Mouse (Mus musculus) forebrain, embryonic 14.5 days (tissue): ENCODE results near the gene 9930021J03Rik. TPM values are rescaled to one million over a fixed set of nuclear protein-coding genes. Genes with fewer than 3 reads are reported as not detected.
A peak's percentile ranks its signal among the peaks of the same experiment; 100 is the strongest.

ENCODE experiments used
- ATAC-seq: fragments of 200-750 bp; cut with Nextera tagmentation; 2 replicates; pipeline ENCODE4 v1.8.0; 2017; ENCODE audit warnings: mild to moderate bottlenecking, moderate library complexity
- DNase-seq: peaks from one replicate; pipeline ENCODE4 v3.0.0-alpha.2; 2015; ENCODE audit warnings: low spot score
- H3K27ac ChIP-seq: fragments of 300-500 bp; sonication (generic); 2 replicates; pipeline ENCODE4 v1.5.1; 2014; ENCODE audit warnings: low read depth, mild to moderate bottlenecking, control low read depth, low read length, moderate library complexity
- H3K27me3 ChIP-seq: fragments of 300-500 bp; sonication (generic); replicated peaks from 2 replicates; pipeline ENCODE4 v1.6.1; 2014; ENCODE audit warnings: low read length, control low read depth, mixed read lengths; ENCODE audit not compliant: control insufficient read depth, insufficient read depth
- H3K36me3 ChIP-seq: fragments of 300-500 bp; sonication (generic); 2 replicates; pipeline ENCODE4 v1.6.1; 2014; ENCODE audit warnings: low read length, control low read depth; ENCODE audit not compliant: control insufficient read depth, insufficient read depth
- H3K4me1 ChIP-seq: fragments of 300-500 bp; sonication (generic); 2 replicates; pipeline ENCODE4 v1.6.1; 2014; ENCODE audit warnings: antibody characterized with exemption, low read length, control low read depth; ENCODE audit not compliant: control insufficient read depth, insufficient read depth
- H3K4me2 ChIP-seq: fragments of 300-500 bp; sonication (generic); 2 replicates; pipeline ENCODE4 v1.6.1; 2014; ENCODE audit warnings: mild to moderate bottlenecking, control low read depth, low read length
- H3K4me3 ChIP-seq: fragments of 300-500 bp; sonication (generic); 2 replicates; pipeline ENCODE4 v1.5.1; 2014; ENCODE audit warnings: low read depth, low read length, control low read depth
- H3K9ac ChIP-seq: fragments of 300-500 bp; sonication (generic); 2 replicates; pipeline ENCODE4 v1.6.1; 2014; ENCODE audit warnings: mild to moderate bottlenecking, low read length, control low read depth, moderate library complexity
- H3K9me3 ChIP-seq: fragments of 300-500 bp; sonication (generic); replicated peaks from 2 replicates; pipeline ENCODE4 v1.6.1; 2016; ENCODE audit warnings: low read length, control low read depth, mixed read lengths; ENCODE audit not compliant: control insufficient read depth
- WGBS: fragments of 180-500 bp; shearing (Covaris S2); extraction: QIAGEN DNeasy Blood & Tissue Kit; methylation state at CpG from one replicate; pipeline ENCODE4 v1.1.7; 2014; 5-methylcytosine and 5-hydroxymethylcytosine counted together
- polyA plus RNA-seq: library from polyadenylated mRNA; unstranded; fragments of >200 nt; fragmentation: Nextera tagmentation; extraction: Ambion mirVana; gene quantifications from 2 replicates; pipeline ENCODE4 v1.2.1, GENCODE M21; 2014

The 9930021J03Rik gene
- polyA plus RNA-seq, 1 experiment from 2014 or later = 10.0 TPM

- Histone ChIP-seq H3K9ac (no peak overlapping the region), H3K4me1 (peaks cover 7% of the 10 kb centered on the region), H3K4me2 (no peak overlapping the region), H3K9me3 (no peaks in the 10 kb centered on the region), H3K27me3 (peaks cover 5% of the 10 kb centered on the region; the same call in 1 of the 2 replicates), H3K4me3 (no peak overlapping the region), H3K36me3 (no peaks in the 10 kb centered on the region), H3K27ac (no peak overlapping the region)
- ATAC-seq = no peak
- no peak for DNase-seq
- 79% methylated on average over 3 of the region's 3 CpGs for WGBS
Observed at GRCm38 (mm10) chr19:29838636-29839135, 32.9 kb upstream of the 9930021J03Rik start.

- ATAC-seq = no peak
- no peak overlapping the region for H3K27ac ChIP-seq
- peaks cover 5% of the 10 kb centered on the region; the same call in 1 of the 2 replicates for H3K27me3 ChIP-seq
- no peaks in the 10 kb centered on the region for H3K9me3 ChIP-seq
- H3K36me3 ChIP-seq = no peaks in the 10 kb centered on the region
- no peak overlapping the region for H3K4me2 ChIP-seq
- H3K9ac ChIP-seq = no peak overlapping the region
- 40% methylated on average over 1 of the region's 1 CpGs for WGBS
- H3K4me3 ChIP-seq = no peak overlapping the region
- peaks cover 2% of the 10 kb centered on the region for H3K4me1 ChIP-seq
- no peak for DNase-seq
Observed at GRCm38 (mm10) chr19:29838171-29838570, 32.4 kb upstream of the 9930021J03Rik start.

GRCm38 (mm10) chr19:29835364-29836034, 29.7 kb upstream of the 9930021J03Rik start:
- H3K27ac ChIP-seq = no peak overlapping the region
- no peak for DNase-seq
- H3K9me3 ChIP-seq = no peaks in the 10 kb centered on the region
- no peak overlapping the region for H3K9ac ChIP-seq
- ATAC-seq = no peak
- H3K4me2 ChIP-seq = no peak overlapping the region
- 71% methylated on average over 3 of the region's 3 CpGs for WGBS
- H3K4me1 ChIP-seq = no peaks in the 10 kb centered on the region
- no peaks in the 10 kb centered on the region for H3K36me3 ChIP-seq
- no peak overlapping the region for H3K4me3 ChIP-seq
- no peaks in the 10 kb centered on the region for H3K27me3 ChIP-seq

GRCm38 (mm10) chr19:29830911-29831310, 25.1 kb upstream of the 9930021J03Rik start:
- H3K4me3 ChIP-seq = no peak overlapping the region
- 84% methylated on average over 2 of the region's 2 CpGs for WGBS
- H3K4me1 ChIP-seq = no peaks in the 10 kb centered on the region
- no peak overlapping the region for H3K4me2 ChIP-seq
- ATAC-seq = no peak
- no peaks in the 10 kb centered on the region for H3K27me3 ChIP-seq
- no peaks in the 10 kb centered on the region for H3K36me3 ChIP-seq
- H3K9ac ChIP-seq = no peak overlapping the region
- no peaks in the 10 kb centered on the region for H3K9me3 ChIP-seq
- H3K27ac ChIP-seq = no peak overlapping the region
- no peak for DNase-seq

GRCm38 (mm10) chr19:29828558-29828957, 22.8 kb upstream of the 9930021J03Rik start:
- H3K9me3 ChIP-seq = no peaks in the 10 kb centered on the region
- H3K4me1 ChIP-seq = no peaks in the 10 kb centered on the region
- H3K36me3 ChIP-seq = no peaks in the 10 kb centered on the region
- no peak overlapping the region for H3K9ac ChIP-seq
- WGBS = 78% methylated on average over 5 of the region's 5 CpGs
- no peak overlapping the region for H3K27ac ChIP-seq
- no peak overlapping the region for H3K4me3 ChIP-seq
- ATAC-seq (no peak), DNase-seq (no peak)
- no peaks in the 10 kb centered on the region for H3K27me3 ChIP-seq
- H3K4me2 ChIP-seq = no peak overlapping the region

- Histone ChIP-seq H3K9ac (no peak overlapping the region), H3K9me3 (no peaks in the 10 kb centered on the region), H3K4me2 (no peak overlapping the region), H3K27me3 (no peaks in the 10 kb centered on the region), H3K36me3 (no peaks in the 10 kb centered on the region), H3K27ac (no peak overlapping the region), H3K4me3 (no peak overlapping the region), H3K4me1 (no peaks in the 10 kb centered on the region)
- DNase-seq (peak; percentile 46), ATAC-seq (peak; percentile 66; the same call in 1 of the 2 replicates)
- WGBS = 84% methylated on average over 1 of the region's 1 CpGs
Observed at GRCm38 (mm10) chr19:29826686-29827085, 20.9 kb upstream of the 9930021J03Rik start.

- ATAC-seq (no peak), DNase-seq (no peak)
- Histone ChIP-seq H3K9ac (no peak overlapping the region), H3K4me3 (no peak overlapping the region), H3K27ac (no peak overlapping the region), H3K4me2 (no peak overlapping the region), H3K27me3 (no peaks in the 10 kb centered on the region), H3K36me3 (no peaks in the 10 kb centered on the region), H3K9me3 (no peaks in the 10 kb centered on the region), H3K4me1 (no peaks in the 10 kb centered on the region)
- 75% methylated on average over 2 of the region's 2 CpGs for WGBS
Observed at GRCm38 (mm10) chr19:29825003-29825402, 19.2 kb upstream of the 9930021J03Rik start.

GRCm38 (mm10) chr19:29824034-29824700, 18.4 kb upstream of the 9930021J03Rik start:
- Histone ChIP-seq H3K27ac (no peak overlapping the region), H3K4me3 (no peak overlapping the region), H3K4me1 (no peaks in the 10 kb centered on the region), H3K4me2 (no peak overlapping the region), H3K9me3 (no peaks in the 10 kb centered on the region), H3K36me3 (no peaks in the 10 kb centered on the region), H3K27me3 (no peaks in the 10 kb centered on the region), H3K9ac (no peak overlapping the region)
- ATAC-seq = peak; percentile 57; the same call in 1 of the 2 replicates
- WGBS = 46% methylated on average over 6 of the region's 6 CpGs
- DNase-seq = peak; percentile 75

- no peak overlapping the region for H3K27ac ChIP-seq
- H3K9ac ChIP-seq = no peak overlapping the region
- H3K4me3 ChIP-seq = no peak overlapping the region
- DNase-seq (no peak), ATAC-seq (no peak)
- H3K4me1 ChIP-seq = no peaks in the 10 kb centered on the region
- H3K9me3 ChIP-seq = no peaks in the 10 kb centered on the region
- WGBS = 68% methylated on average over 12 of the region's 12 CpGs
- H3K27me3 ChIP-seq = no peaks in the 10 kb centered on the region
- no peak overlapping the region for H3K4me2 ChIP-seq
- H3K36me3 ChIP-seq = no peaks in the 10 kb centered on the region
Observed at GRCm38 (mm10) chr19:29823456-29824010, 17.7 kb upstream of the 9930021J03Rik start.
